Mouse (Mus musculus) kidney, adult 18-20 months (tissue): ENCODE data around the gene Naa40.

Source experiments
- DNase-seq: peaks from one replicate; pipeline ENCODE4 v3.0.0; 2021

The Naa40 gene

GRCm38 (mm10) chr19:7264766-7265331 lies 23.9 kb upstream of the Naa40 start:
- peak; percentile 46 for DNase-seq

- peak; percentile 85 for DNase-seq
Measured at GRCm38 (mm10) chr19:7264088-7264765, 23.2 kb upstream of the Naa40 start.

- DNase-seq, result no peak
Measured at GRCm38 (mm10) chr19:7262592-7262991, 21.6 kb upstream of the Naa40 start.

- DNase-seq, result no peak
Measured at GRCm38 (mm10) chr19:7261964-7262363, 21.0 kb upstream of the Naa40 start.

- DNase-seq, result no peak
Measured at GRCm38 (mm10) chr19:7261476-7261875, 20.5 kb upstream of the Naa40 start.

GRCm38 (mm10) chr19:7257881-7258280 lies 16.9 kb upstream of the Naa40 start:
- no peak for DNase-seq

GRCm38 (mm10) chr19:7246021-7246420 lies 5.0 kb upstream of the Naa40 start:
- no peak for DNase-seq

GRCm38 (mm10) chr19:7240291-7240690 lies 692 bp downstream of the Naa40 start:
- no peak for DNase-seq

- DNase-seq, result no peak
Measured at GRCm38 (mm10) chr19:7239574-7239973, 1.4 kb downstream of the Naa40 start.

- DNase-seq, result no peak
Measured at GRCm38 (mm10) chr19:7236742-7237141, 4.2 kb downstream of the Naa40 start.

- DNase-seq, result no peak
Measured at GRCm38 (mm10) chr19:7236011-7236410, 5.0 kb downstream of the Naa40 start.

- no peak for DNase-seq
Measured at GRCm38 (mm10) chr19:7235461-7235860, 5.5 kb downstream of the Naa40 start.

- DNase-seq, result peak; percentile 76
Measured at GRCm38 (mm10) chr19:7234537-7235221, 6.3 kb downstream of the Naa40 start.

- DNase-seq, result peak; percentile 52
Measured at GRCm38 (mm10) chr19:7226511-7226914, 14.5 kb downstream of the Naa40 start.

- peak; percentile 42 for DNase-seq
Measured at GRCm38 (mm10) chr19:7225096-7225690, 15.8 kb downstream of the Naa40 start.

GRCm38 (mm10) chr19:7224253-7224652 lies 16.7 kb downstream of the Naa40 start:
- no peak for DNase-seq

- DNase-seq, result no peak
Measured at GRCm38 (mm10) chr19:7223488-7223887, 17.5 kb downstream of the Naa40 start.

GRCm38 (mm10) chr19:7222196-7222595 lies 18.8 kb downstream of the Naa40 start:
- DNase-seq, result no peak

- DNase-seq, result no peak
Measured at GRCm38 (mm10) chr19:7218753-7219152, 22.2 kb downstream of the Naa40 start.

GRCm38 (mm10) chr19:7217926-7218267 lies 23.1 kb downstream of the Naa40 start:
- no peak for DNase-seq

- DNase-seq, result peak; percentile 96
Measured at GRCm38 (mm10) chr19:7217162-7217925, 23.6 kb downstream of the Naa40 start, which contains the start of gene Cox8a. Gene Cox8a, minus strand, starts transcription at chr19:7217616.

GRCm38 (mm10) chr19:7214484-7214883 lies 26.5 kb downstream of the Naa40 start:
- DNase-seq, result no peak

- DNase-seq, result no peak
Measured at GRCm38 (mm10) chr19:7213010-7213409, 28.0 kb downstream of the Naa40 start.
